In genomic region chr16:23982891-23983588, GRCm38 (mm10) we compare ENCODE assay signal across 8 mouse cellular contexts. TPM values are rescaled to one million over a fixed set of nuclear protein-coding genes. Genes with fewer than 3 reads are reported as not detected.
A peak's percentile ranks its signal among the peaks of the same experiment; 100 is the strongest.
DNase-seq lines count a peak whose midpoint lies in the region; ATAC-seq and TF ChIP-seq lines count a peak whose summit lies in the region.

No protein-coding gene starts in this region.

- H3K4me1 ChIP-seq in limb, embryonic 11.5 days (ENCODE audit: control insufficient read depth, insufficient read depth, low read length): peaks cover 11% of the 10 kb centered on the region; the same call in 1 of the 2 replicates
- peaks cover 10% of the 10 kb centered on the region; the same call in 1 of the 2 replicates for H3K4me1 ChIP-seq in midbrain, postnatal 0 days (ENCODE audit: insufficient read depth, low read length)

- no peaks in the 10 kb centered on the region for H3K9me3 ChIP-seq in limb, embryonic 11.5 days (ENCODE audit: control insufficient read depth, low read length)
- no peaks in the 10 kb centered on the region for H3K9me3 ChIP-seq in midbrain, postnatal 0 days (ENCODE audit: low read length)

- H3K4me2 ChIP-seq in limb, embryonic 11.5 days (ENCODE audit: low read depth, severe bottlenecking): peak overlapping the region; percentile 77
- peak overlapping the region; percentile 93 for H3K4me2 ChIP-seq in midbrain, postnatal 0 days (ENCODE audit: low read depth, low read length, poor library complexity, severe bottlenecking)

- H3K9ac ChIP-seq in limb, embryonic 11.5 days (ENCODE audit: low read length): no peak overlapping the region; the same call in 1 of the 2 replicates
- peak overlapping the region; percentile 1; the same call in 1 of the 2 replicates for H3K9ac ChIP-seq in midbrain, postnatal 0 days (replicated peaks; ENCODE audit: low read length, poor library complexity, severe bottlenecking)

- no peaks in the 10 kb centered on the region for H3K36me3 ChIP-seq in limb, embryonic 11.5 days (ENCODE audit: control insufficient read depth, insufficient read depth, low read length)
- H3K36me3 ChIP-seq in midbrain, postnatal 0 days (ENCODE audit: insufficient read depth, low read length): no peaks in the 10 kb centered on the region
- H3K36me3 ChIP-seq in splenic B cell, adult 2 months (ENCODE audit: control insufficient read depth, insufficient read depth, low read length, poor library complexity, severe bottlenecking): peaks cover 2% of the 10 kb centered on the region; the same call in 1 of the 2 replicates

- H3K4me3 ChIP-seq in limb, embryonic 11.5 days (ENCODE audit: low read depth, low read length): peak overlapping the region; percentile 29
- peak overlapping the region; percentile 45 for H3K4me3 ChIP-seq in midbrain, postnatal 0 days (ENCODE audit: low read depth, low read length)

- H3K27me3 ChIP-seq in limb, embryonic 11.5 days (ENCODE audit: control insufficient read depth, insufficient read depth, low read length): peaks cover 32% of the 10 kb centered on the region
- H3K27me3 ChIP-seq in midbrain, postnatal 0 days (ENCODE audit: insufficient read depth, low read length): peaks cover 19% of the 10 kb centered on the region
- H3K27me3 ChIP-seq in splenic B cell, adult 2 months (ENCODE audit: control insufficient read depth, insufficient read depth, low read length, poor library complexity, severe bottlenecking): no peaks in the 10 kb centered on the region; the same call in 1 of the 2 replicates

- DNase-seq in T-cell, adult 2 months (ENCODE audit: low spot score): peak; percentile 67
- DNase-seq in cerebellum, adult 9-11 months: peak; percentile 87
- peak; percentile 68 to 79 for DNase-seq in gastrocnemius, adult 8-10 months (ENCODE audit: low spot score in 2 of 2)
- peak; percentile 81 for DNase-seq in induced T-regulatory cell, adult 2 months (ENCODE audit: low read depth)
- DNase-seq in limb, embryonic 11.5 days (ENCODE audit: low spot score): peak; percentile 77
- peak; percentile 81 for DNase-seq in midbrain, postnatal 0 days (ENCODE audit: low spot score)
- peak; percentile 69 for DNase-seq in splenic B cell, adult 2 months (ENCODE audit: low read depth, low spot score)

- peak; percentile 59 for TF ChIP-seq CTCF in midbrain, postnatal 0 days (IDR thresholded peaks at IDR 0.05)

- ATAC-seq in limb, embryonic 11.5 days (ENCODE audit: insufficient number of reproducible peaks, low FRiP score, low TSS enrichment, low read depth): no peak
- peak; percentile 22; the same call in 1 of the 2 replicates for ATAC-seq in midbrain, postnatal 0 days (ENCODE audit: low FRiP score)
- ATAC-seq in erythroid progenitor cell, adult 5-6 weeks (replicated peaks; ENCODE audit: low FRiP score, poor library complexity, severe bottlenecking): no peak

- no peak overlapping the region for H3K27ac ChIP-seq in limb, embryonic 11.5 days (replicated peaks; ENCODE audit: low read depth, low read length)
- 0 out of 2 replicates have a peak overlapping the region, but pooled peaks have one; percentile 47 for H3K27ac ChIP-seq in midbrain, postnatal 0 days (ENCODE audit: low read depth, low read length)

- under 1% methylated on average over 33 of the region's 33 CpGs for WGBS in limb, embryonic 11.5 days
- WGBS in midbrain, postnatal 0 days: under 1% methylated on average over 33 of the region's 33 CpGs

RNA-seq across cellular contexts. Expression of gene Gm37419, which starts 5.2 kb away (rescaled TPM):
- total RNA-seq in gastrocnemius, adult 8-10 months (2022): not detected
- polyA plus RNA-seq in limb, embryonic 11.5 days (2014; fragmentation: Nextera tagmentation; extraction: Ambion mirVana): not detected in 2 replicates
- not detected in 2 replicates for total RNA-seq in midbrain, postnatal 0 days (2014; rRNA removed)
- not detected in 2 replicates for polyA plus RNA-seq in midbrain, postnatal 0 days (2015; fragmentation: Nextera tagmentation; extraction: Ambion mirVana)
- not detected in 2 replicates for total RNA-seq in erythroid progenitor cell, adult 5-6 weeks (2015; ENCODE audit: low replicate concordance)
- not detected in 2 replicates for total RNA-seq in erythroid progenitor cell, adult 5-6 weeks (2017; ENCODE audit: low replicate concordance)

RNA-seq across cellular contexts. Expression of gene Bcl6, which starts 5.6 kb away (rescaled TPM):
- 10 to 100 TPM; 43.6 to 72.2 (median 55.8) TPM for total RNA-seq in gastrocnemius, adult 8-10 months (2022)
- polyA plus RNA-seq in limb, embryonic 11.5 days (2014; fragmentation: Nextera tagmentation; extraction: Ambion mirVana): 0.23 and 0.24 TPM in 2 replicates
- 2.5 and 3.2 TPM in 2 replicates for total RNA-seq in midbrain, postnatal 0 days (2014; rRNA removed)
- polyA plus RNA-seq in midbrain, postnatal 0 days (2015; fragmentation: Nextera tagmentation; extraction: Ambion mirVana): 0.22 and 0.31 TPM in 2 replicates
- 6.3 and 6.5 TPM in 2 replicates for total RNA-seq in erythroid progenitor cell, adult 5-6 weeks (2015; ENCODE audit: low replicate concordance)
- 2.1 and 2.2 TPM in 2 replicates for total RNA-seq in erythroid progenitor cell, adult 5-6 weeks (2017; ENCODE audit: low replicate concordance)

RNA-seq across cellular contexts. Expression of gene Rtp2, which starts 50.8 kb away (rescaled TPM):
- total RNA-seq in gastrocnemius, adult 8-10 months (2022): not detected
- polyA plus RNA-seq in limb, embryonic 11.5 days (2014; fragmentation: Nextera tagmentation; extraction: Ambion mirVana): not detected in 2 replicates
- 0.47 and 1.4 TPM in 2 replicates for total RNA-seq in midbrain, postnatal 0 days (2014; rRNA removed)
- 0.22 and 0.56 TPM in 2 replicates for polyA plus RNA-seq in midbrain, postnatal 0 days (2015; fragmentation: Nextera tagmentation; extraction: Ambion mirVana)
- not detected in 2 replicates for total RNA-seq in erythroid progenitor cell, adult 5-6 weeks (2015; ENCODE audit: low replicate concordance)
- not detected in 2 replicates for total RNA-seq in erythroid progenitor cell, adult 5-6 weeks (2017; ENCODE audit: low replicate concordance)

Comparison
In these comparisons a context has a peak if more than half of its experiments do, and no peak if none do; other contexts are left out.
1. RNA of gene Bcl6, which starts 5.6 kb away (total RNA-seq): 43.6 to 72.2 TPM in gastrocnemius, adult 8-10 months; 2.1 to 6.5 TPM in erythroid progenitor cell, adult 5-6 weeks and 2.5 to 3.2 TPM in midbrain, postnatal 0 days; every median in the first group is over 4 times any median in the second.
2. Peak in every context shown above with its lines, with median percentiles within 50 percentile points of each other: DNase-seq.